Mouse (Mus musculus): ENCODE results near the gene Wdr35.

GRCm38 (mm10) chr12:9024736-9025135 is 51.0 kb downstream of the Wdr35 start:
- no peak for TF ChIP-seq CTCF (IDR thresholded peaks at IDR 0.05)
- no peak for TF ChIP-seq EP300 (IDR thresholded peaks at IDR 0.05; ENCODE audit: insufficient read depth, low read depth, low read length)
- 0 out of 2 replicates have a peak, but pooled peaks have one; percentile 29 for TF ChIP-seq POLR2A (IDR thresholded peaks at IDR 0.05; ENCODE audit: insufficient read depth, low read depth, low read length)
